In genomic region chr1:180945001-180945980, GRCm38 (mm10) we compare ENCODE assay signal across 8 mouse cellular contexts. TPM values are rescaled to one million over a fixed set of nuclear protein-coding genes. Genes with fewer than 3 reads are reported as not detected.
DNase-seq lines count a peak whose midpoint lies in the region; ATAC-seq and TF ChIP-seq lines count a peak whose summit lies in the region.

No protein-coding gene starts in this region.

- TF ChIP-seq CTCF in intestine, postnatal 0 days (IDR thresholded peaks at IDR 0.05; ENCODE audit: low read depth), result no peak
- TF ChIP-seq CTCF in liver, embryonic 14.5 days (IDR thresholded peaks at IDR 0.05; ENCODE audit: low read depth), result no peak

- peaks cover 7% of the 10 kb centered on the region; the same call in 1 of the 2 replicates for H3K4me1 ChIP-seq in intestine, postnatal 0 days (replicated peaks; ENCODE audit: control insufficient read depth, insufficient read depth, low read length)
- peaks cover 34 to 43% of the 10 kb centered on the region in 2 experiments for H3K4me1 ChIP-seq in liver, embryonic 14.5 days (replicated peaks; ENCODE audit: control insufficient read depth in 2 of 2, insufficient read depth in 2 of 2, low read length in 1 of 2)
- H3K4me1 ChIP-seq in neural tube, embryonic 15.5 days, result peaks cover 25% of the 10 kb centered on the region

- WGBS in intestine, postnatal 0 days, result 24% methylated on average over 20 of the region's 20 CpGs
- 24% methylated on average over 20 of the region's 20 CpGs for WGBS in liver, embryonic 14.5 days (ENCODE audit: insufficient replicate concordance)
- WGBS in neural tube, embryonic 15.5 days, result 29% methylated on average over 20 of the region's 20 CpGs

- 0 out of 2 replicates have a peak, but pooled peaks have one; percentile 9 for TF ChIP-seq EP300 in liver, embryonic 14.5 days (IDR thresholded peaks at IDR 0.05; ENCODE audit: low read depth)

- H3K4me2 ChIP-seq in intestine, postnatal 0 days (replicated peaks; ENCODE audit: low read depth), result peak overlapping the region; percentile 49
- H3K4me2 ChIP-seq in liver, embryonic 14.5 days (ENCODE audit: low read depth), result peak overlapping the region; percentile 66
- peak overlapping the region; percentile 34 for H3K4me2 ChIP-seq in neural tube, embryonic 15.5 days

- H3K9ac ChIP-seq in intestine, postnatal 0 days (ENCODE audit: low read depth, low read length), result no peak overlapping the region
- peak overlapping the region; percentile 59 for H3K9ac ChIP-seq in liver, embryonic 14.5 days (replicated peaks)
- H3K9ac ChIP-seq in neural tube, embryonic 15.5 days (replicated peaks), result no peak overlapping the region

- H3K4me3 ChIP-seq in intestine, postnatal 0 days (ENCODE audit: low read depth, low read length), result no peak overlapping the region
- peak overlapping the region in 1 of 2 experiments; percentile 30; a peak in 2 of 4 replicates for H3K4me3 ChIP-seq in liver, embryonic 14.5 days (ENCODE audit: insufficient read depth in 1 of 2, low read depth in 2 of 2, low read length in 2 of 2)
- no peak overlapping the region for H3K4me3 ChIP-seq in neural tube, embryonic 15.5 days (replicated peaks)

- ATAC-seq in intestine, postnatal 0 days, result peak; percentile 68
- peak; percentile 75 for ATAC-seq in liver, embryonic 14.5 days (ENCODE audit: insufficient read depth)
- ATAC-seq in neural tube, embryonic 15.5 days (ENCODE audit: low FRiP score), result peak; percentile 53; the same call in 1 of the 2 replicates

- H3K27ac ChIP-seq in intestine, postnatal 0 days (ENCODE audit: low read depth, low read length), result peak overlapping the region; percentile 28; the same call in 1 of the 2 replicates
- H3K27ac ChIP-seq in liver, embryonic 14.5 days, result peak overlapping the region; percentile 32
- H3K27ac ChIP-seq in neural tube, embryonic 15.5 days (replicated peaks), result no peak overlapping the region

- H3K27me3 ChIP-seq in intestine, postnatal 0 days (replicated peaks; ENCODE audit: control insufficient read depth, insufficient read depth, low read length), result no peaks in the 10 kb centered on the region
- H3K27me3 ChIP-seq in liver, embryonic 14.5 days (ENCODE audit: control insufficient read depth, insufficient read depth, low read length), result no peaks in the 10 kb centered on the region
- H3K27me3 ChIP-seq in neural tube, embryonic 15.5 days (replicated peaks), result peaks cover 42% of the 10 kb centered on the region

- peaks cover 19% of the 10 kb centered on the region for H3K36me3 ChIP-seq in intestine, postnatal 0 days (ENCODE audit: control insufficient read depth, insufficient read depth)
- no peaks in the 10 kb centered on the region; the same call in 1 of the 2 replicates for H3K36me3 ChIP-seq in liver, embryonic 14.5 days (replicated peaks; ENCODE audit: control insufficient read depth, insufficient read depth, low read depth)
- no peaks in the 10 kb centered on the region for H3K36me3 ChIP-seq in neural tube, embryonic 15.5 days

- DNase-seq in urinary bladder, adult 18-20 months (ENCODE audit: low spot score in 2 of 2), result peak; percentile 28 to 64
- DNase-seq in urinary bladder, postnatal 10 days (ENCODE audit: low spot score), result no peak
- DNase-seq in embryo, embryonic 11.5 days (ENCODE audit: low read depth, low spot score), result peak; percentile 36
- DNase-seq in heart, adult 18-20 months, result peak; percentile 65 to 82
- peak; percentile 62 to 75 (median 69) for DNase-seq in liver, embryonic 14.5 days (ENCODE audit: low read depth in 3 of 3, low spot score in 3 of 3)
- DNase-seq in natural killer cell, adult 2 months (ENCODE audit: low spot score in 2 of 2), result no peak

- no peaks in the 10 kb centered on the region for H3K9me3 ChIP-seq in intestine, postnatal 0 days (ENCODE audit: control insufficient read depth)
- no peaks in the 10 kb centered on the region for H3K9me3 ChIP-seq in liver, embryonic 14.5 days (ENCODE audit: control insufficient read depth, low read length)
- no peaks in the 10 kb centered on the region for H3K9me3 ChIP-seq in neural tube, embryonic 15.5 days (replicated peaks)

RNA-seq across cellular contexts. Expression of gene Tmem63a, which starts 3.1 kb away (rescaled TPM):
- total RNA-seq in heart, adult 18-20 months (2021), result 10 to 100 TPM; 15.0 to 15.9 TPM
- 9.5 and 10.2 TPM in 2 replicates for polyA plus RNA-seq in intestine, postnatal 0 days (2015; fragmentation: Nextera tagmentation; extraction: Ambion mirVana)
- polyA plus RNA-seq in liver, embryonic 14.5 days (2012; rRNA removed), result 6.8 and 7.2 TPM in 2 replicates
- polyA plus RNA-seq in liver, embryonic 14.5 days (2014; fragmentation: Nextera tagmentation; extraction: Ambion mirVana), result 4.3 and 4.6 TPM in 2 replicates
- polyA plus RNA-seq in neural tube, embryonic 15.5 days (2015; fragmentation: Nextera tagmentation; extraction: Ambion mirVana), result 2.5 and 5.4 TPM in 2 replicates

RNA-seq across cellular contexts. Expression of gene Lefty1, which starts 10.5 kb away (rescaled TPM):
- under 1 TPM; 0.28 to 0.84 TPM for total RNA-seq in heart, adult 18-20 months (2021)
- 0.90 and 1.3 TPM in 2 replicates for polyA plus RNA-seq in intestine, postnatal 0 days (2015; fragmentation: Nextera tagmentation; extraction: Ambion mirVana)
- polyA plus RNA-seq in liver, embryonic 14.5 days (2012; rRNA removed), result 9.2 and 9.5 TPM in 2 replicates
- 4.9 and 5.6 TPM in 2 replicates for polyA plus RNA-seq in liver, embryonic 14.5 days (2014; fragmentation: Nextera tagmentation; extraction: Ambion mirVana)
- 0.22 and 0.23 TPM in 2 replicates for polyA plus RNA-seq in neural tube, embryonic 15.5 days (2015; fragmentation: Nextera tagmentation; extraction: Ambion mirVana)

RNA-seq across cellular contexts. Expression of gene Pycr2, which starts 41.2 kb away (rescaled TPM):
- total RNA-seq in heart, adult 18-20 months (2021), result 10 to 100 TPM; 12.2 to 12.4 TPM
- polyA plus RNA-seq in intestine, postnatal 0 days (2015; fragmentation: Nextera tagmentation; extraction: Ambion mirVana), result 24.5 and 26.3 TPM in 2 replicates
- 47.9 and 52.0 TPM in 2 replicates for polyA plus RNA-seq in liver, embryonic 14.5 days (2012; rRNA removed)
- 84.6 and 94.7 TPM in 2 replicates for polyA plus RNA-seq in liver, embryonic 14.5 days (2014; fragmentation: Nextera tagmentation; extraction: Ambion mirVana)
- 73.7 and 80.6 TPM in 2 replicates for polyA plus RNA-seq in neural tube, embryonic 15.5 days (2015; fragmentation: Nextera tagmentation; extraction: Ambion mirVana)

RNA-seq across cellular contexts. Expression of gene Lefty2, which starts 52.4 kb away (rescaled TPM):
- not detected for total RNA-seq in heart, adult 18-20 months (2021)
- not detected in 2 replicates for polyA plus RNA-seq in intestine, postnatal 0 days (2015; fragmentation: Nextera tagmentation; extraction: Ambion mirVana)
- not detected in 2 replicates for polyA plus RNA-seq in liver, embryonic 14.5 days (2012; rRNA removed)
- polyA plus RNA-seq in liver, embryonic 14.5 days (2014; fragmentation: Nextera tagmentation; extraction: Ambion mirVana), result not detected in 2 replicates
- 1.9 and 3.0 TPM in 2 replicates for polyA plus RNA-seq in neural tube, embryonic 15.5 days (2015; fragmentation: Nextera tagmentation; extraction: Ambion mirVana)

Comparison
In these comparisons a context has a peak if more than half of its experiments do, and no peak if none do; other contexts are left out.
1. DNase-seq: peak in urinary bladder, adult 18-20 months (2 of 2), embryo, embryonic 11.5 days (single experiment), heart, adult 18-20 months (2 of 2) and liver, embryonic 14.5 days (3 of 3); none in urinary bladder, postnatal 10 days (single experiment) and natural killer cell, adult 2 months (0 of 2).
2. Peak in every context shown above with its lines, with median percentiles within 50 percentile points of each other: ATAC-seq and H3K4me2 ChIP-seq.